In the genomic region with DNA sequence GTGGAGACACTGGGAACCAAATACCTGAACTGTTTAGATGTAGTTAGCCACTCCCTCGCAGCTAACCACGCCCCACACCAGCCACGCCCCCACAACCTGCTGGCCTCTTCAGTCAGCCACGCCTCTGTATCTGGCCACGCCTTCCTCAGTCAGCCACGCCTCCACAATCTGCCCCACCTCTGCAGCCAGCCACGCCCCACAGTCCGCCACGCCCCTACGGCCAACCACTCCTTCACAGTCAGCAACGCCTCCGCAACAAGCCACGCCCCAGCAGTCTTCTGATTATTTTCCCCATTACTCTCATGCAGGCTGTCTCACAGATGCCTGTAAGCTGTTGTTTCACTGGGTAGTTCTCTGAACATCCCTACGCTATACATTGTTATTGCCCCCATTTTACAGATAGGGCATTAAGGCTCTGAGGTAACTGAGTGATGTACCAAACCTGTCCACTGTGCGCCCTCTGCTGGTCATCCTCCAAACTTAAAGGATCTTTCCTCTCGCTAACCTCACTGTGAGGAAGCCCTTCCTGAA, we compare ENCODE assay signal across 8 mouse cellular contexts. TPM values are rescaled to one million over a fixed set of nuclear protein-coding genes. Genes with fewer than 3 reads are reported as not detected.
DNase-seq lines count a peak whose midpoint lies in the region; ATAC-seq and TF ChIP-seq lines count a peak whose summit lies in the region.

No protein-coding gene starts in this region.

- H3K9ac ChIP-seq in forebrain, embryonic 11.5 days (ENCODE audit: low read length): no peak overlapping the region
- H3K9ac ChIP-seq in forebrain, embryonic 13.5 days: no peak overlapping the region
- H3K9ac ChIP-seq in heart, adult 2 months (ENCODE audit: low read depth, low read length): no peak overlapping the region

- H3K27me3 ChIP-seq in forebrain, embryonic 11.5 days (ENCODE audit: control insufficient read depth, insufficient read depth, low read length): no peaks in the 10 kb centered on the region
- peaks cover 8% of the 10 kb centered on the region; the same call in 1 of the 2 replicates for H3K27me3 ChIP-seq in forebrain, embryonic 13.5 days
- H3K27me3 ChIP-seq in heart, adult 2 months (ENCODE audit: control insufficient read depth, insufficient read depth, low read length): no peaks in the 10 kb centered on the region

- ATAC-seq in forebrain, embryonic 11.5 days (replicated peaks; ENCODE audit: low FRiP score): peak; percentile 42; the same call in 1 of the 2 replicates
- no peak for ATAC-seq in forebrain, embryonic 13.5 days
- ATAC-seq in CD4-positive, CD25-positive, alpha-beta regulatory T cell, adult 4 months: peak; percentile 80

- H3K4me3 ChIP-seq in forebrain, embryonic 11.5 days (ENCODE audit: low read depth, low read length): no peak overlapping the region
- no peak overlapping the region for H3K4me3 ChIP-seq in forebrain, embryonic 13.5 days
- no peak overlapping the region for H3K4me3 ChIP-seq in heart, adult 2 months

- TF ChIP-seq CTCF in heart, adult 2 months (IDR thresholded peaks at IDR 0.05): peak; percentile 72

- TF ChIP-seq EP300 in heart, adult 2 months (IDR thresholded peaks at IDR 0.05; ENCODE audit: insufficient read depth, low read depth, low read length): no peak

- WGBS in forebrain, embryonic 11.5 days: 15% methylated on average over 16 of the region's 16 CpGs
- WGBS in forebrain, embryonic 13.5 days: 20% methylated on average over 16 of the region's 16 CpGs
- 22% methylated on average over 16 of the region's 16 CpGs for WGBS in heart, adult 2 months

- TF ChIP-seq POLR2A in heart, adult 2 months (IDR thresholded peaks at IDR 0.05; ENCODE audit: insufficient read depth, low read depth, low read length): no peak

- DNase-seq in forebrain, embryonic 11.5 days (ENCODE audit: low spot score): peak; percentile 72
- peak; percentile 87 for DNase-seq in c-Kit-positive CD71-positive TER-119-negative erythroid progenitor cells, embryonic 14.5 days (ENCODE audit: low read depth)
- DNase-seq in heart, adult 2 months: peak; percentile 12 to 40
- peak; percentile 76 to 77 for DNase-seq in kidney, postnatal 25 days
- peak; percentile 66 for DNase-seq in lung, postnatal 14 days
- DNase-seq in spleen, postnatal 36 days (ENCODE audit: low spot score in 2 of 2): peak; percentile 45 to 51

- no peaks in the 10 kb centered on the region for H3K36me3 ChIP-seq in forebrain, embryonic 11.5 days (ENCODE audit: control insufficient read depth, insufficient read depth, low read length)
- no peaks in the 10 kb centered on the region for H3K36me3 ChIP-seq in forebrain, embryonic 13.5 days (ENCODE audit: poor library complexity, severe bottlenecking)
- H3K36me3 ChIP-seq in heart, adult 2 months (ENCODE audit: control insufficient read depth, insufficient read depth, low read length): no peaks in the 10 kb centered on the region

- H3K9me3 ChIP-seq in forebrain, embryonic 11.5 days (ENCODE audit: control insufficient read depth, low read length): no peaks in the 10 kb centered on the region
- no peaks in the 10 kb centered on the region for H3K9me3 ChIP-seq in forebrain, embryonic 13.5 days (replicated peaks)

- no peaks in the 10 kb centered on the region for H3K79me2 ChIP-seq in heart, adult 2 months (replicated peaks; ENCODE audit: control insufficient read depth, insufficient read depth, low read length)

- H3K27ac ChIP-seq in forebrain, embryonic 11.5 days (ENCODE audit: low read depth, low read length): no peak overlapping the region
- no peak overlapping the region for H3K27ac ChIP-seq in forebrain, embryonic 13.5 days
- no peak overlapping the region for H3K27ac ChIP-seq in heart, adult 2 months

- no peaks in the 10 kb centered on the region for H3K4me1 ChIP-seq in forebrain, embryonic 11.5 days (replicated peaks; ENCODE audit: control insufficient read depth, insufficient read depth, low read length)
- no peaks in the 10 kb centered on the region for H3K4me1 ChIP-seq in forebrain, embryonic 13.5 days
- H3K4me1 ChIP-seq in heart, adult 2 months (ENCODE audit: control insufficient read depth, insufficient read depth, low read length): no peaks in the 10 kb centered on the region

- intact Hi-C loops in heart, adult 2 months (cut with DNase I): no loop called here

- H3K4me2 ChIP-seq in forebrain, embryonic 11.5 days (ENCODE audit: low read depth, low read length, severe bottlenecking): no peak overlapping the region
- no peak overlapping the region for H3K4me2 ChIP-seq in forebrain, embryonic 13.5 days

RNA-seq across cellular contexts. Expression of gene Dgcr6, which starts 16.2 kb away (rescaled TPM):
- polyA plus RNA-seq in forebrain, embryonic 11.5 days (2014; fragmentation: Nextera tagmentation; extraction: Ambion mirVana): 134 and 148 TPM in 2 replicates
- 164 and 168 TPM in 2 replicates for polyA plus RNA-seq in forebrain, embryonic 13.5 days (2015; fragmentation: Nextera tagmentation; extraction: Ambion mirVana)
- 10 to 100 TPM; 16.4 to 21.2 TPM for polyA plus RNA-seq in CD4-positive, CD25-positive, alpha-beta regulatory T cell, adult 4 months (2017; shearing (Covaris generic))
- total RNA-seq in heart, adult 2 months (2021): 10 to 100 TPM; 41.4 TPM
- 46.7 and 48.8 TPM in 2 replicates for polyA plus RNA-seq in heart, adult 2 months (2012; rRNA removed)

RNA-seq across cellular contexts. Expression of gene Prodh, which starts 53.5 kb away (rescaled TPM):
- polyA plus RNA-seq in forebrain, embryonic 11.5 days (2014; fragmentation: Nextera tagmentation; extraction: Ambion mirVana): 10.2 and 12.2 TPM in 2 replicates
- 3.7 and 6.3 TPM in 2 replicates for polyA plus RNA-seq in forebrain, embryonic 13.5 days (2015; fragmentation: Nextera tagmentation; extraction: Ambion mirVana)
- 10 to 100 TPM in 1 of 2 experiments, 1 to 10 TPM in 1; 5.7 to 11.1 TPM for polyA plus RNA-seq in CD4-positive, CD25-positive, alpha-beta regulatory T cell, adult 4 months (2017; shearing (Covaris generic))
- 10 to 100 TPM; 18.8 to 23.4 TPM for total RNA-seq in heart, adult 2 months (2021)
- polyA plus RNA-seq in heart, adult 2 months (2012; rRNA removed): 46.7 and 57.9 TPM in 2 replicates

RNA-seq across cellular contexts. Expression of gene Vpreb2, which starts 56.3 kb away (rescaled TPM):
- polyA plus RNA-seq in forebrain, embryonic 11.5 days (2014; fragmentation: Nextera tagmentation; extraction: Ambion mirVana): not detected in 2 replicates
- polyA plus RNA-seq in forebrain, embryonic 13.5 days (2015; fragmentation: Nextera tagmentation; extraction: Ambion mirVana): not detected in 2 replicates
- polyA plus RNA-seq in CD4-positive, CD25-positive, alpha-beta regulatory T cell, adult 4 months (2017; shearing (Covaris generic)): not detected
- total RNA-seq in heart, adult 2 months (2021): not detected
- not detected in 2 replicates for polyA plus RNA-seq in heart, adult 2 months (2012; rRNA removed)

Comparison
In these comparisons a context has a peak if more than half of its experiments do, and no peak if none do; other contexts are left out.
1. DNase-seq: peak in every context shown above with its lines; median percentile 87 in c-Kit-positive CD71-positive TER-119-negative erythroid progenitor cells, embryonic 14.5 days; 76 in kidney, postnatal 25 days; 72 in forebrain, embryonic 11.5 days; 66 in lung, postnatal 14 days; 48 in spleen, postnatal 36 days; 26 in heart, adult 2 months.